Mouse (Mus musculus) erythroblast, adult 5-6 weeks (primary cell): ENCODE measurements around the gene Dgkz. TPM values are rescaled to one million over a fixed set of nuclear protein-coding genes. Genes with fewer than 3 reads are reported as not detected.

ENCODE experiments used
- ATAC-seq: replicated peaks from 2 replicates; pipeline ENCODE4 v1.8.0; 2016; ENCODE audit warnings: moderate number of reproducible peaks, mild to moderate bottlenecking, moderate TSS enrichment, inconsistent platforms; ENCODE audit not compliant: poor library complexity, low FRiP score, severe bottlenecking
- total RNA-seq, 2 experiments: library from RNA; stranded (forward) in 1 of 2; stranded (reverse) in 1 of 2; fragments of 150-400 nt in 1 of 2; fragments of 200-764, 138-1000 nt in 1 of 2; gene quantifications; 2 replicates each; pipeline versions ENCODE4 v1.2.3 to v1.2.4; 2015 to 2017; ENCODE audit warnings: low replicate concordance in 2 of 2

The Dgkz gene
- total RNA-seq, 2 experiments from 2014 or later = 13.7 to 75.1 TPM

DNA sequence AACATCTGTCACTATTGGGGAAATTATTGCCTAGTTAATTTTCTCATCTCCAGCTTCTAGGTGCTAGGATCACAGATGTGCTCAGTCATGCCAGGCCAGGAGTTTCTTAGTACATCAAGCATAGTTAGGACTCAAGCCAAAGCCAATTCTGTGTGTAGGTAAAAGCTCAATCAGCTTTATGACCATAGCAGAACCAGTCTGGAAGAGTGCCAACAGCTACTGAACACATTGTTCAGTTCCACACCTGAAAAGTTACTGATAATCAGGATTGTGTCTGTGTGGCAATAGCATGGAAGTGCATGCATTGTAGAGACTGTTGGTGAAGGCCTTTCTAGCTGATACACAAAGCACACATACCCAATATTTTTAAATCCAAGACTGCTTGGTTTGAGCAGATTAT, 77.7 kb downstream of the Dgkz start:
- ATAC-seq = 0 out of 2 replicates have a peak, but pooled peaks have one; percentile 19

DNA sequence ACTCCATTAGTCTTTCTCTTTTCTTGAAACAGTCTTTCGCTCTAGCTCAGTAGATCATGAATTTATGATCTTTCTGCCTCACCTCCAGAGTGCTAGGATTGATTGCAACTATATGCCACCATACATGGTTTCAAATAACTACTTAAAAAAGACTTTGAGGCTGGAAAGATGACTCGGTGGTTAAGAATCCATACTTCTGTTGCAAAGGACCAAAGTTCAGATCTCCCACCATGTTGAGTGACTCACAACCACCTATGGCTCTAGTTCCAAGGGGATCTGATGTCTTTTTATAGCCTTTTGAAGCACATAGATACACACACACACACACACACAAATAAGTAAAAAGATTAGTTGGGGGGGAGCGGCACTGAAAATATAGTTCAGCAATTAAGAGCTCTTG, 80.3 kb downstream of the Dgkz start:
- no peak for ATAC-seq

DNA sequence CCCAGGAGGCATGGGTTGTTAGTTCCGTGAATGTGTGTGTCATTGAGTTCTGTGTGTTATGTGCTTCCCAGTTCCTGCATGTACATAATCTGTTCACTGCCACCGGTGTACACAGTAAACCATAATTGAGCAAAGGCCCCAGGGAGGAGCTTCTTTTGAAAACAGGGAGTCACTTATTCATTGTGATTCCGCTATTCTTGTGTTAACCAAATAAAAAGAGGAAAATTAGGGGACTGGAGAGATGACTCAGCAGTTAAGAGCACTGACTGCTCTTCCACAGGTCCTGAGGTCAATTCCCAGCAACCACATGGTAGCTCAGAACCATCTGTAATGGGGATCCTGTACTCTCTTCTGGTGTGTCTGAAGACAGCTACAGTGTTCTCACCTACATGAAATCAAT, 80.9 kb downstream of the Dgkz start:
- no peak for ATAC-seq

DNA sequence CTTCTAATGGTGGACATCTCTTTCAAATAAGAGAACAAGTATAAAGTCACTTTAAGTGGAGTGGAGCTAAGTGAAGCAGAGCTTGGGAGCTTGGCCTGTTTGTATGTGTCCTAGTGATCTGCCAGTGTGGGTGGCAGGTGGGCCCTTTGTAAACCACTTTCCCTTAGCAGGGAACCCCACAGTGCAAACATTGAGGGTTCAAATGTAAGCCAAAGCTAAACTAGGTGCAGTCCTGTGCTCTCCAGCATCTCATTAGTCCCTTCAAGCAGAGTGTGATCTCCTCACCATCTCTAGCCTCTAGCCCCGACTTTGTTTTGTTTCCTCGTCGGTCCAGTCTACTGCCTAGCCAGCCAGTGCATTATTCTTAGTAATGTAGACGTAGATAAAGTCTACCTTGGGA, 91.0 kb downstream of the Dgkz start:
- ATAC-seq = no peak

DNA sequence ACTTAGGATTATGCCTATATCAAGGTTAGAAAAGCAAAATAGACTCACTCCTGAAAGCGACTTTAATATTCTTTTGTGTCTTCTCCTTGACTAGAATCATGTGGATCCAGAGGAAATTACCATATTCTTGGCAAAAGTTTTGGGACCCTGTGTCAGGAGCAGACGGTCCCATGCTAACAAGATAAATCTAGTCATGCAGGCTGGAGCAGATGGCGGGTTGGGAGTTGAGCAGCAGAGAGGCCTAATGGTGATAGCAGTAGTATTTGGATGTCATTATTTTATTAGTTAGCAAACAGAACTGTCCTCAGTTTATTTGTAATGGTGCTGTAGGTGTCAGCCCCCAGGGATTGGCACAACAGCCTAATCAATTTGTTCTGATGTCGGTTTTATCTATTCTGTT, 91.7 kb downstream of the Dgkz start:
- no peak for ATAC-seq

Other genes starting within 250 kb of the Dgkz start
- gene Ambra1, start 245.7 kb downstream of the Dgkz start, total RNA-seq (2015; ENCODE audit: low replicate concordance) = 16.5 and 32.2 TPM in 2 replicates
- 15.8 and 30.9 TPM in 2 replicates for gene Ambra1, start 245.7 kb downstream of the Dgkz start, total RNA-seq (2017; ENCODE audit: low replicate concordance)
- gene Chrm4, start 48.6 kb downstream of the Dgkz start, total RNA-seq (2015; ENCODE audit: low replicate concordance) = not detected in 2 replicates
- not detected in 2 replicates for gene Chrm4, start 48.6 kb downstream of the Dgkz start, total RNA-seq (2017; ENCODE audit: low replicate concordance)
- 1.9 TPM in 1 of 2 replicates, not detected in the other for gene Mdk, start 43.6 kb downstream of the Dgkz start, total RNA-seq (2015; ENCODE audit: low replicate concordance)
- 0.77 TPM in 1 of 2 replicates, not detected in the other for gene Mdk, start 43.6 kb downstream of the Dgkz start, total RNA-seq (2017; ENCODE audit: low replicate concordance)
- gene Gm9821, start 30.2 kb downstream of the Dgkz start, total RNA-seq (2015; ENCODE audit: low replicate concordance) = not detected in 2 replicates
- gene Gm9821, start 30.2 kb downstream of the Dgkz start, total RNA-seq (2017; ENCODE audit: low replicate concordance) = 0.28 TPM in 1 of 2 replicates, not detected in the other
- gene Creb3l1, start 48.6 kb upstream of the Dgkz start, total RNA-seq (2015; ENCODE audit: low replicate concordance) = 0.38 and 1.7 TPM in 2 replicates
- 0.68 TPM in 1 of 2 replicates, not detected in the other for gene Creb3l1, start 48.6 kb upstream of the Dgkz start, total RNA-seq (2017; ENCODE audit: low replicate concordance)
- gene Phf21a, start 117.3 kb upstream of the Dgkz start, total RNA-seq (2015; ENCODE audit: low replicate concordance) = 11.1 and 27.0 TPM in 2 replicates
- 15.2 and 17.0 TPM in 2 replicates for gene Phf21a, start 117.3 kb upstream of the Dgkz start, total RNA-seq (2017; ENCODE audit: low replicate concordance)